Mouse (Mus musculus) CD4-positive naive resting alpha-beta T cell, adult 57 days (primary cell): ENCODE results near the gene Ccnk. TPM values are rescaled to one million over a fixed set of nuclear protein-coding genes. Genes with fewer than 3 reads are reported as not detected.

Experiments used
- total RNA-seq: library from RNA; stranded (reverse); gene quantifications from one replicate; pipeline ENCODE4 v1.2.4, GENCODE M21; 2023

The Ccnk gene
- total RNA-seq = 86.5 TPM

DNA sequence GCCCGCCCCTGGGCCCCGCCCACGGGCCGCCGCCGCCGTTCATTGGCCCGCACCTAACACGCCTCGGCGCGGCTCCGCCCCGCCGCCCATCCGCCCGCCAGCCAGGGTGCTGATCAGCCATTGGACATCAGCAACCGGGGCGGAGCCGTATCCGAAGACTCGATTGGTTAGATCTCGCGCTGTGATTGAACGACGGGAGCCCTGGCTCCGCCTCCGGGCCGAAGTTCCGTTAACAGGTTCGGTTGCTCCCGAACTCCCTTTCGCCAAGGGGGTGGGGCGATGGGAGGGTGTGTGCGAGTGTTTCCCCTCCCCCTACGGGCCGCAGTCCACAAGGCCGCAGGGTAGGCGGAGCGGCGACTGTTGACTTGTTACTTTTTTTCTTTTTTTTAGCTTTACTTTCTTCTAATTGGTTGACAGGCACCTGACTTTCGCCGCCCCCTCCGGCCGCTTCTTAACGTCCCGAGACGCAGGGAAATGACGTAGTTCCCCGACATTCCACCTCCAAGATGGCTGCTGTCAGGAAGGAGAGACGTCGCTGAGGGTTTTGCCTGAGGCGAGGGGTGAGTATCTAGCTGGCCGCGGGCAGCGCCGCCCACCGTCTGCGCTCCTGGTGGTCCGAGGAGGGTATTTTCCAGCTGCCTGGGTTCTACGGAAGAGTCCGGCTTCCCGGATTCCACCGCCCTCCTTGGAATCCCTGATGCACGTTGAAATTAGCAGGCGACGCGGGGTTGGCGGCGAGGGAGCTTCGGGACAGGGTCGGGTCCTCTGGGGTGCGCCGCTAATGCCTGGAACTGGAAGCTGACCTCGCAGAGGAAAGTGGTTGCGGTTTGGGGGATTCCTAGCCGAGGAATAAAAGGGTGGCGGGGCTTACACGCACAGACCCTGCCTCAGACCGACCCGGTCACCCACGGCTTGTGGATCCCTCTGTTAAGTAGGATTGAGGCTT is at the start of gene Ccnk:
Gene Ccnk, plus strand, starts transcription at position 259 of the 946 bp plus-strand sequence.

GRCm38 (mm10) chr12:108179246-108179320 is 296 bp upstream of the Ccnk start, which contains the start of gene Setd3:
Setd3 (minus strand) TSS chr12:108179314.

Other genes starting within 250 kb of the Ccnk start
- 238 TPM for gene Bcl11b, start 176.0 kb upstream of the Ccnk start, total RNA-seq
- gene Setd3, start 265 bp upstream of the Ccnk start, total RNA-seq = 89.7 TPM
- gene Ccdc85c, start 95.8 kb downstream of the Ccnk start, total RNA-seq = 2.2 TPM
- not detected for gene Hhipl1, start 126.7 kb downstream of the Ccnk start, total RNA-seq
- gene Cyp46a1, start 154.8 kb downstream of the Ccnk start, total RNA-seq = 0.59 TPM
- gene Eml1, start 191.4 kb downstream of the Ccnk start, total RNA-seq = 0.74 TPM